Mouse (Mus musculus) liver, embryonic 14.5 days (tissue): ENCODE results near the gene Ankrd35. TPM values are rescaled to one million over a fixed set of nuclear protein-coding genes. Genes with fewer than 3 reads are reported as not detected.

Source experiments
- ATAC-seq: fragments of 200-750 bp; cut with Nextera tagmentation; 2 replicates; pipeline ENCODE4 v1.8.0; 2017; ENCODE audit warnings: moderate number of reproducible peaks, mild to moderate bottlenecking, moderate library complexity; ENCODE audit not compliant: insufficient read depth
- DNase-seq, 3 experiments: peaks; one replicate each; pipeline ENCODE4 v3.0.0-alpha.2; 2012 to 2013; ENCODE audit warnings: low read depth in 3 of 3, low spot score in 3 of 3
- H3K27ac ChIP-seq: fragments of 300-500 bp; sonication (generic); 2 replicates; pipeline ENCODE4 v1.5.1; 2014; ENCODE audit warnings: moderate library complexity, mild to moderate bottlenecking, control low read depth, inconsistent platforms
- H3K27me3 ChIP-seq: fragments of 300-500 bp; sonication (generic); 2 replicates; pipeline ENCODE4 v1.6.1; 2014; ENCODE audit warnings: mild to moderate bottlenecking, low read length, moderate library complexity; ENCODE audit not compliant: control insufficient read depth, insufficient read depth
- H3K36me3 ChIP-seq: fragments of 300-500 bp; sonication (generic); replicated peaks from 2 replicates; pipeline ENCODE4 v1.6.1; 2014; ENCODE audit warnings: low read depth; ENCODE audit not compliant: control insufficient read depth, insufficient read depth
- H3K4me1 ChIP-seq, 2 experiments: fragments of 200-500 bp in 1 of 2; fragments of 300-500 bp in 1 of 2; sonication (generic) in 1 of 2; replicated peaks; 2 replicates each; pipeline ENCODE4 v1.6.1; 2012 to 2014; ENCODE audit warnings: antibody characterized with exemption in 1 of 2, inconsistent platforms in 1 of 2, low read length in 1 of 2; ENCODE audit not compliant: control insufficient read depth in 2 of 2, insufficient read depth in 2 of 2
- H3K4me2 ChIP-seq: fragments of 300-500 bp; sonication (generic); 2 replicates; pipeline ENCODE4 v1.6.1; 2014; ENCODE audit warnings: low read depth, mild to moderate bottlenecking, control low read depth, moderate library complexity
- H3K4me3 ChIP-seq, 2 experiments: fragments of 200-500 bp in 1 of 2; fragments of 300-500 bp in 1 of 2; sonication (generic) in 1 of 2; 2 replicates each; pipeline ENCODE4 v1.5.1; 2012 to 2014; ENCODE audit warnings: low read depth in 2 of 2, low read length in 2 of 2, mild to moderate bottlenecking in 2 of 2, control low read depth in 1 of 2, inconsistent platforms in 1 of 2, moderate library complexity in 1 of 2; ENCODE audit not compliant: insufficient read depth in 1 of 2
- H3K9ac ChIP-seq: fragments of 300-500 bp; sonication (generic); replicated peaks from 2 replicates; pipeline ENCODE4 v1.6.1; 2014; ENCODE audit warnings: mild to moderate bottlenecking, control low read depth, moderate library complexity
- H3K9me3 ChIP-seq: fragments of 300-500 bp; sonication (generic); 2 replicates; pipeline ENCODE4 v1.6.1; 2016; ENCODE audit warnings: low read length, mixed read lengths; ENCODE audit not compliant: control insufficient read depth
- CTCF ChIP-seq: IDR thresholded peaks from 2 replicates; pipeline ENCODE4 v1.5.1; 2016; ENCODE audit warnings: antibody characterized with exemption, low read depth, control low read depth
- EP300 ChIP-seq: IDR thresholded peaks from 2 replicates; pipeline ENCODE4 v1.6.1; 2016; ENCODE audit warnings: antibody characterized with exemption, low read depth
- WGBS: fragments of 180-500 bp; shearing (Covaris S2); extraction: QIAGEN DNeasy Blood & Tissue Kit; methylation state at CpG from one replicate; pipeline ENCODE4 v1.1.7; 2014; ENCODE audit not compliant: insufficient replicate concordance; 5-methylcytosine and 5-hydroxymethylcytosine counted together
- polyA plus RNA-seq, 2 experiments: library from polyadenylated mRNA; depleted of rRNA in 1 of 2; stranded (reverse) in 1 of 2; unstranded in 1 of 2; fragments of >200 nt; fragmentation: Nextera tagmentation in 1 of 2; extraction: Ambion mirVana in 1 of 2; gene quantifications; 2 replicates each; pipeline versions ENCODE4 v1.2.1 to v1.2.3; 2012 to 2014

Ankrd35 gene
- polyA plus RNA-seq, 2 experiments: 0.22 to 0.26 TPM

- Histone ChIP-seq H3K27me3 (peaks cover 3% of the 10 kb centered on the region; the same call in 1 of the 2 replicates), H3K4me2 (no peak overlapping the region), H3K9ac (no peak overlapping the region), H3K4me1 (peaks cover 0 to 11% of the 10 kb centered on the region in 2 experiments; a peak in 3 of 4 replicates), H3K9me3 (no peaks in the 10 kb centered on the region), H3K4me3 (no peak overlapping the region), H3K27ac (no peak overlapping the region), H3K36me3 (no peaks in the 10 kb centered on the region)
- 76% methylated on average over 5 of the region's 5 CpGs for WGBS
- TF ChIP-seq CTCF (no peak), EP300 (no peak)
- ATAC-seq (no peak), DNase-seq (no peak)
Observed at GRCm38 (mm10) chr3:96666916-96667315, 3.0 kb upstream of the Ankrd35 start.

- H3K36me3 ChIP-seq: no peaks in the 10 kb centered on the region
- peak; percentile 68 for TF ChIP-seq CTCF
- TF ChIP-seq EP300: no peak
- DNase-seq: no peak
Observed at GRCm38 (mm10) chr3:96667316-96667715, 2.6 kb upstream of the Ankrd35 start.

GRCm38 (mm10) chr3:96668424-96669067, 1.4 kb upstream of the Ankrd35 start:
- H3K9me3 ChIP-seq: no peaks in the 10 kb centered on the region
- no peak overlapping the region for H3K9ac ChIP-seq
- ATAC-seq (no peak), DNase-seq (no peak)
- no peak overlapping the region for H3K4me3 ChIP-seq
- H3K27me3 ChIP-seq: peaks cover 3% of the 10 kb centered on the region
- 75% methylated on average over 5 of the region's 5 CpGs for WGBS
- H3K4me1 ChIP-seq: peaks cover 0 to 10% of the 10 kb centered on the region in 2 experiments; a peak in 3 of 4 replicates
- H3K36me3 ChIP-seq: no peaks in the 10 kb centered on the region
- H3K4me2 ChIP-seq: no peak overlapping the region
- no peak for TF ChIP-seq CTCF
- TF ChIP-seq EP300: no peak
- no peak overlapping the region for H3K27ac ChIP-seq

More at GRCm38 (mm10) chr3:96667316-96667715, 2.6 kb upstream of the Ankrd35 start:
- no peak for ATAC-seq
- Histone ChIP-seq H3K9me3 (no peaks in the 10 kb centered on the region), H3K4me2 (no peak overlapping the region), H3K9ac (no peak overlapping the region), H3K4me3 (no peak overlapping the region), H3K4me1 (peaks cover 0 to 11% of the 10 kb centered on the region in 2 experiments; a peak in 3 of 4 replicates), H3K27me3 (peaks cover 3% of the 10 kb centered on the region), H3K27ac (no peak overlapping the region)
- WGBS: 11% methylated on average over 1 of the region's 1 CpGs

- no peaks in the 10 kb centered on the region for H3K36me3 ChIP-seq
- no peak overlapping the region for H3K27ac ChIP-seq
- no peak overlapping the region for H3K4me3 ChIP-seq
- peaks cover 3% of the 10 kb centered on the region for H3K27me3 ChIP-seq
- H3K9me3 ChIP-seq: no peaks in the 10 kb centered on the region
- WGBS: 78% methylated on average over 5 of the region's 5 CpGs
- ATAC-seq: no peak
- no peak for DNase-seq
- peaks cover 0 to 7% of the 10 kb centered on the region in 2 experiments; a peak in 3 of 4 replicates for H3K4me1 ChIP-seq
- H3K4me2 ChIP-seq: no peak overlapping the region
- no peak overlapping the region for H3K9ac ChIP-seq
- TF ChIP-seq CTCF (no peak), EP300 (no peak)
Observed at GRCm38 (mm10) chr3:96671519-96671918, 1.6 kb downstream of the Ankrd35 start.

- Histone ChIP-seq H3K36me3 (no peaks in the 10 kb centered on the region), H3K4me2 (no peak overlapping the region), H3K4me1 (peaks cover 0 to 7% of the 10 kb centered on the region in 2 experiments; a peak in 3 of 4 replicates), H3K9ac (no peak overlapping the region), H3K4me3 (no peak overlapping the region), H3K27me3 (peaks cover 3% of the 10 kb centered on the region), H3K9me3 (no peaks in the 10 kb centered on the region), H3K27ac (no peak overlapping the region)
- WGBS: 62% methylated on average over 4 of the region's 4 CpGs
- ATAC-seq (no peak), DNase-seq (no peak)
- TF ChIP-seq CTCF: no peak
- no peak for TF ChIP-seq EP300
Observed at GRCm38 (mm10) chr3:96673514-96673913, 3.6 kb downstream of the Ankrd35 start.
